Mouse (Mus musculus) layer of hippocampus, postnatal 14 days (tissue): ENCODE measurements around the gene Sumo1. TPM values are rescaled to one million over a fixed set of nuclear protein-coding genes. Genes with fewer than 3 reads are reported as not detected.
A peak's percentile ranks its signal among the peaks of the same experiment; 100 is the strongest.
"Not testable (repeated sequence)": the region's sequence is repeated elsewhere in the genome, so short reads cannot be mapped to it uniquely, and the experiment has no call there.

ENCODE experiments used
- DNase-seq, 2 experiments: peaks; one replicate each; pipeline ENCODE4 v3.0.0; 2021 to 2022; ENCODE audit warnings: low spot score in 2 of 2, mixed read lengths in 1 of 2
- long read RNA-seq, 2 experiments: library from polyadenylated mRNA; stranded (forward); transcript quantifications; one replicate each; pipeline ENCODE4 v2.0.0; 2021
- total RNA-seq, 2 experiments: library from RNA; stranded (reverse); gene quantifications; 2 replicates each; pipeline ENCODE4 v1.2.3; 2021

Gene Sumo1
- total RNA-seq, result 100 to 1,000 TPM; 101 to 105 TPM
- long read RNA-seq, experiment 1, transcript Sumo1-201 (5 exons, 1,215 nt), result major isoform, 123 of 135 reads
- long read RNA-seq, experiment 1, partial matches to known transcripts, result 9 of 135 reads
- long read RNA-seq, experiment 1, other reads (novel, unspliced or antisense), result 3 of 135 reads
- long read RNA-seq, experiment 2, transcript Sumo1-201 (5 exons, 1,215 nt), result major isoform, 176 of 205 reads
- long read RNA-seq, experiment 2, partial matches to known transcripts, result 2 of 205 reads
- long read RNA-seq, experiment 2, other reads (novel, unspliced or antisense), result 27 of 205 reads

- DNase-seq, result peak; percentile 85 to 91
Observed at GRCm38 (mm10) chr1:59670641-59671168, at the start of gene Sumo1. Gene Sumo1 (minus strand): TSS chr1:59670834.

- DNase-seq, result peak in 1 of 2 experiments; percentile 28
Observed at GRCm38 (mm10) chr1:59719900-59720299, 49.3 kb upstream of the Sumo1 start.

- peak in 1 of 2 experiments; percentile 11 for DNase-seq
Observed at GRCm38 (mm10) chr1:59701766-59702165, 31.1 kb upstream of the Sumo1 start.

GRCm38 (mm10) chr1:59698207-59698606, 27.6 kb upstream of the Sumo1 start:
- no peak for DNase-seq

GRCm38 (mm10) chr1:59697751-59698150, 27.1 kb upstream of the Sumo1 start:
- DNase-seq, result no peak

GRCm38 (mm10) chr1:59690467-59690866, 19.8 kb upstream of the Sumo1 start:
- DNase-seq, result no peak

- DNase-seq, result no peak
Observed at GRCm38 (mm10) chr1:59687493-59687892, 16.9 kb upstream of the Sumo1 start.

GRCm38 (mm10) chr1:59684819-59685755, 14.5 kb upstream of the Sumo1 start, which contains the start of gene Nop58:
Gene Nop58 (plus strand): TSS chr1:59684971.
- peak; percentile 85 to 96 for DNase-seq

- DNase-seq, result peak in 1 of 2 experiments; percentile 11
Observed at GRCm38 (mm10) chr1:59683926-59684818, 13.5 kb upstream of the Sumo1 start.

GRCm38 (mm10) chr1:59673661-59674060, 3.0 kb upstream of the Sumo1 start:
- DNase-seq, result no peak

- DNase-seq, result peak in 1 of 2 experiments; percentile 21
Observed at GRCm38 (mm10) chr1:59669962-59670630, 538 bp downstream of the Sumo1 start.

GRCm38 (mm10) chr1:59668871-59669270, 1.8 kb downstream of the Sumo1 start:
- DNase-seq, result no peak

- DNase-seq, result no peak
Observed at GRCm38 (mm10) chr1:59663456-59664135, 7.0 kb downstream of the Sumo1 start.

- DNase-seq, result no peak
Observed at GRCm38 (mm10) chr1:59656244-59657171, 14.1 kb downstream of the Sumo1 start.

GRCm38 (mm10) chr1:59653243-59653911, 17.3 kb downstream of the Sumo1 start:
- DNase-seq, result no peak

- no peak for DNase-seq
Observed at GRCm38 (mm10) chr1:59651201-59651819, 19.3 kb downstream of the Sumo1 start.

- DNase-seq, result not testable (repeated sequence)
Observed at GRCm38 (mm10) chr1:59646502-59646901, 24.1 kb downstream of the Sumo1 start.
